Mouse (Mus musculus) retina, embryonic 14.5 days (tissue): ENCODE results near the gene Zfp286.

Source experiments
- DNase-seq: peaks from one replicate; pipeline ENCODE4 v3.0.0-alpha.2; 2015; ENCODE audit warnings: low spot score

The Zfp286 gene

DNA sequence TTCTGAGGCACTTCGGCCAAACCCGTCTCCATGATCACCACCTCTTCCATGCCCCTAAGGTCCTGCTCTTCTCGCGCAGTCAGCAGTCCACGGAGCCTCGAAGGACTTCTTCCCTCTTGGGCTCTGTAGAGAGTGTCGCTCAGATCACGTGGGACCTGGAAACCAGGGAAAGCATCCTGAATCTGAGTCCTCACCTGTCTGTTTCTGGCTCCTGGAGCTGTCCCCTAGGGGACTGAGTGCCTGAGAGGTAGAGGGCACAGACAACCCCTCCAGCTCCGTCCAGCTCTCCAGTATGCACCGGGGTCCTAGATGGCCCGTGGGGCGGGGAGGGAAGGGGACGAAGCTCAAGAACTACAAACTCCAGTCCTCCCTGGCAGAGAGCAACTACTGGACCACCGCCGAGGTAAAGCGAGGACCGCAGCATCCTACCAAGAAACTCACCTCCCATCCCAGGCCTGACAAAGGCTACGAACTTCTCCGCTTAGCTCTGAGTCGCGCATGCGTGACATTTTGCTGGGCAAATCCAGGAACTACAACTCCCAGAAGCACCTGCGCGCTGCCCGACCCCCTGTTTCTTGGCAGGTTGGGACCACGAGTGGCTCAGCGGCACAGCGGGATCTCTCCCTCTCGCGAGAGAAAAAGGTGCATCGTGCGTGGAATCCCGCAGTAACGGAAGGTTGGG, at the start of gene Zfp286:
Gene Zfp286, minus strand, starts transcription at position 528 of the 682 bp plus-strand sequence.
- peak; percentile 96 for DNase-seq

DNA sequence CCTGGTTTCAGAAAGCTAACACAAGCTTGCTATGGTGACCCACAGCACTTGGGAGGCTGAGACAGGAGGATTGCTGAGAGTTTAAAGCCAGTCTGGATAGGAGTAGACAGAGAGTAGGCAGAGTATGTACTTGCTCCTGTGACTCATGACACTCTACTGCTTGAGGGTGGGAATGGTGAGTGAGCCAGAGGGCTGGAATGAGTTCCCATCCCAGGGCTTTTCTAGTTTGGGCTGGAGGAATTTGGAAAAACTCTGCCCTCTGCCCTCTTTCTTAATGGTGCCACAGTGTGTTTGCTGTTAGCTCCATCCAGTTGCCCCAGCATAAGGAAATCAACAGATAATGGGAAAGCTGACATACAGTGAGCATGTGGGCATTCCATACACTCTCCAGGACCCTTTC, 42.6 kb upstream of the Zfp286 start:
- no peak for DNase-seq

DNA sequence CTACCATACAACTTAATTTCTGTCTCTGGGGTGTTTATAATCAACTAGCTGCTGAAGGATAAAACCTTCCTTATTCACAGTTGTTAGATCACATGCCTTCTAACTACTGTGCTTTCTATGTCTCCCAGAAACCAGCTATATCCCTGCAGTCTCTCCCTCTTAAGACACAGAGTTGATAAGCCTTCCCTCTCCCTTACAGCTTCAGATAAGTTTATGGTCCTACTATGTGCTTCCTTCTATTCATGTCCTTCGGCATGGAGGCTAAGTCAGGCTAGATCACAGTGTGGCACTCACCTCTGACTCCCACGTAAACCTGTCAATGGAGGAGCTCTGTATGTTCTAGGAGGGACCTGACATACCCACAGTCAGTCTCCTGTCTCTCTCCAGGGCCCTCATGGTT, 41.1 kb upstream of the Zfp286 start:
- DNase-seq, result no peak

DNA sequence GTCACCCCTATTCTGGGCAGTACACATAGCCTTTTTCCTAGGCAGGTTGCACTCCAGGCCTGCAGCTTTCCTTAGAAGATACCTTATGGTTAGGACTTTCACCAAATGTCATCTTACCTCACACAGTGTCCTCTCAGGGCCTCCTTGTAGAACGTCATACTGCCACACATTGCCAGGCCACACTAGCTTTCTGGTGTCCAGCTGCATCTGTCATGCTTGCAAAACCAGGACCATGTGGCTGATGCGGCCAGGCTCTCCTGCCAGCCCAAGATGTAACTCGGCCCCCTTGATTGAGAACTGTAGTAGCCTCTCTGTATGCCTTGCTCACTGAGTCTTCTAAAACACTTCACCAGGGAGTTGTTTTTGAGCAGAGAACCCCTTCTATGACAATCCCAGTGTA, 38.6 kb upstream of the Zfp286 start:
- no peak for DNase-seq

DNA sequence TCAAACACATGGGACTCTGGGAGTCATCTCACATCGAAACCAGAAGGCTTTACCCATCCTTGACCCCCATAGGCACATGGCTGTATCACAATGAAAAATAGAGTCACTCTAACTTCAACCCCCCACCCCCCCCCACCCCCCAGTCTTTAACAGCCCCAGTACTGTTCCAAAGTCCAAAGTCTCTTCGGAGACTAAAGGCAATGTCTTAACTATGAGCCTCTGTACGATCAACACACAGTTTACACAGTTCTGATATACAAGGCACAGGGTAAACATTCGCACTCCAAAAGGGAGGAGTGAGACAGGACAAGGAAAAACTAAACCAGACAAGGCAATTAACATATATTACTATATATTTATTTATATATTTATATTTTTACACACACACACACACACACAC, 37.9 kb upstream of the Zfp286 start:
- DNase-seq, result no peak

DNA sequence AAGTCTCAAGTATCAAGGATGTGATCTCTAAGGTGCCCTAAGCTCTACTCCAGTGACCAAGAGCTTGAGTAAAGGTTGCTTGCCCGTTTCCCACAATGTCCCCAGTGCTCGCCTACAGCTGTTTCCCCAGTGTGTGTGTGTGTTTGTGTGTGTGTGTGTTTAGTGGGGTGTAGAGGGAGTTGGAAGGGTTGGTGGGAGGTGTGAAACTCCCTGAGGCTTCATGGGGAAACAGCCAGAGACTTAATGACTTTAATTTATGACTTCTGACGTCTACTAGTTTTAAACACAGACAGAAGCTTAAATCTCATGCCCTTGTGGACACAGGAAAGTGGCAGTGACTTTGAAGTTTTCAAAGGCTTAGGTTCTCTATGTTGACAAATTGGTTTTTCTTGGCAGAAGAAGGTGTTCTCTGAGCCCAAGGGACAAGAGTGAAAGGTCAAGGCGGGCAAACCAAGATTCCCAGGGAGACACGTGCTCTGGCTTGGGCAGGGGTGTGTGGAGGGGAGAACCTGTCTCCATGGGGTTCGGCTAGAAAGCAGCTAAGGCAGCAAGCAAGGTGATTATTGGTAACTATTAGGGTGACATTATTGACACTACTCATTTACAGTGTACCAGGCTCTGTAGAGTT, 37.0 kb upstream of the Zfp286 start:
- no peak for DNase-seq

DNA sequence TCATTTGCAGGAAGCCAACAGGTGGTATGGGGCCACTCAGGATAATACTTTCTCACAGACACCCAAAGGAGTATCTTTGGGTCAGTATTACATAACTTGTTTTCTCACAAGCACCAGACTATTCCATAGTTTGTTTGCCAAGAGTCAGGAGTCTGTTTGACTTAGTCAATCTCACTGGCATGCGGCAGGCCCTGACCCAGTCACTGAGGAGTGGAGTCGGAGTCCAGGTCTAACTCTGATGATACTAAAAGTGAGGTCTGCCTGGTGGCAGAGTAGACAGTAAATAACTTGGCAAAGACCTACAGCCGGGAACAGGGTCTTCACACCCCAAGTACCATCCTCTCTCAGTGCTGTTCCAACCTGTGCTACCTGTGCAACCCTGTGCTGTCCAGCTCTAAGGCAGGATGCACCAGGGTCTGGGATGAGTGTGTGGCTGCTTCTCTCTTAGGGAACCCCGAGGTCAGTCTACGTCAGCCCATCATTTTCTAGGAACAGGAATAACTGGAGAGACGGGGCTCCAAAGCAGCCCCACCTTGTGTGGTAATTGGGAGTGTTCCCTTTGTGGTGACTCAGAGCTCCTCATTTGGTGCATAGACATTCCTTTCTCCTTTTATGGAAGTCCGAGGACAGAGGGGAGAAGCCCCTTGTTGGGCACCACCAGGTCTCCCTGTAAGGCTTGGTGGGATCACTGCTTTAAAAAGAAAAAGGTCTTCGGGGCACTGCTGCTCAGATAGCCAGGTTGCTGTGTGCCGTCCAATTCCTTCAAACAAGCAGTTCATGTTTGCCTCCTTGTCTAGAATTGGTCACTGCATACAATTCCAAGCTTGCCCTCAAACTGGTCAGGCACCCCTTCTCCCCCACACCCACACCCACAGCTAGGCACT, 36.2 kb upstream of the Zfp286 start:
- DNase-seq, result no peak

DNA sequence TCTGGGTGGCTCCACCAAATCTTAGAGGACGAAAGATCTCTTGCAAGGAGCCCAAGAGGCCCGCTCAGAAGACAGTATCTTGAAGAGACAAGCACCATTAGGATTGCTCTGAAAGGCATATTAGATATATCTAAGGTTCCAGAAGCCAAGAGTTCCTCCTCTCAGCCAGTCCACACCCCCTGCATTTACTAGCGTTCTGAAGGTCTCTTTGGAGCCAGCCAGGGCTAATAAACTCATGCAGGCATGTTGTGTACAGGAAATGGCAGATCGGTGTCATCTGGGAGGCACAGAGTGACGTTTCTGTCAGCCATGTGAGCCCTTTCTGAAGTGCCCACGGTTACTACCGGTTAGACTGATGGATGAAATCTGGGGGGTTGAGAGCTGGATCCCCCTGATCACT, 34.9 kb upstream of the Zfp286 start:
- DNase-seq, result no peak

DNA sequence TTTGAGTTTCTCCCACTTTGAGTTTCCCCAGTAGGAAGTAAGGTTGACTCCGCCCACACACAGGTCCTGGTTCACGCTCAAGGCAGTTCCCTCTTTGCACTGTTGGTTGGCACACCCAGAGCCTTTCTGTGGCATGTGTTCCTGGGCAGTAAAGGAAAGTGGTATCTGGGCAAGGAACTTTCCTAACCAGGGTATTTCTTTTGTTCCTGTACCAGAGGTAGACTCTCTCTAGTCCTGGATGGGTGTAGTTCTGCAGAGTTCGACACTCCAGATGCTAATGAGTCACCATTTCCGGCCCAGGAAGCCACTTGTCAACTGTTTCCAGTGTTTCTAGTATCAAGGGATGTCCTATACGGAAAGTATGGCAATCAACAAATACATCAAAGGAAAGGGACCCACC, 32.6 kb upstream of the Zfp286 start:
- peak; percentile 3 for DNase-seq

DNA sequence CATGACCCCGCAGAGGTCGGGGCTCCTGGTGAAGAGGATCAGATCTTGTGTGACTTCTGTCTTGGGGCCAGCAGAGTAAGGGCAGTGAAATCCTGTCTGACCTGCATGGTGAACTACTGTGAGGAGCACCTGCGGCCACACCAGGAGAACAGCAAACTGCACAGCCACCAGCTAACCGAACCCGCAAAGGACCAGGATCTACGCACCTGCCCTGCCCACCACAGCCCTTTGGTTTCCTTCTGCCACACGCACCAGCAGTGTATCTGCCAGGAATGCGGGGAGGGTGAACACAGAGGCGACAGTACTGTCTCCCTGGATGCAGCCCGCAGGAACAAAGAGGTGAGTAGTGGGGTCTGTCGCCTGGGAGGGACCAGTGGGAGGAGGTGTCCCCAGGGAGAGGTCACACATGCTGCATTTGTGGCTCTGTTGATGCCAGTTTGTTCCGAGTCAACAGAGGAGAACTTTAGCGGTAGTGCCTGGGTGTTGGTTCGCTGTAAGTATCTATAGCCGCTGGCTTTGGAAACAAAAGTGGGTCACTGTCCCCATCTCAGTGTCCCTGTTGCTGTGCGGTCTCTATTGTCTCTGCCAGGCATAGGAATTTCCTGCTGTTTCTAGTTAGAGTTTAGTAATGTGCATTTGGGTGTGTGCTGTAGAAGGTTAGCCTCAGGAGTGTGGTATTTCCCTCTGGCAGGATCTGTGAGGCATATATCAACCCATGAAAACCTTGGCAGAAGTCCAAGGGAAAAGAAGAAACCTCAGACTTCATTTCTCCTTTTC, 31.6 kb upstream of the Zfp286 start:
- DNase-seq, result peak; percentile 68

DNA sequence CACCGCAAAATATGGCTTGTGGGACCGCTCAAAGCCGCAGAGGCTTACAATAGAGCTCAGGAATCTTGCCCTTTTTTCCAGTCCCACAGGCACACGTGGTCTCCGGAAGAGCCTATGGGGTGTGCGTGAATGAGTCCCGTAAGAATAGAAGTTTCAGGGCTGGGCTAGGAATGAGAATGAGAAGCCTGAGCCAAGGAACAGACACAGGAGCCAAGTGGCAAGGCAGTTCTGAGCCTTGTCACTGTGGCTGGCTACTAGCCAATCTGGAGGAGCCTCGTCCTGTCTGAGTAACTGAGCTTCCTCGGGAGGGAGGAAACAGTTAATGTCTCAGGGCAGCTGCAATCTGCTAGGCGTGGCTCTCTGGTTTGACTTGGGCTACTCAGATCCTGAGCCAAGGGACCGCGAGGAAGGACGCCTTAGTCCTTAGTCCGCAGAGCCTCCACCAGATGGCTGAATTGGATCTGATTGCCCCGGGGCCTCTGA, 30.8 kb upstream of the Zfp286 start, which contains the start of gene Trim16:
Gene Trim16, plus strand, starts transcription at position 173 of the 483 bp plus-strand sequence.
- DNase-seq, result peak; percentile 71

DNA sequence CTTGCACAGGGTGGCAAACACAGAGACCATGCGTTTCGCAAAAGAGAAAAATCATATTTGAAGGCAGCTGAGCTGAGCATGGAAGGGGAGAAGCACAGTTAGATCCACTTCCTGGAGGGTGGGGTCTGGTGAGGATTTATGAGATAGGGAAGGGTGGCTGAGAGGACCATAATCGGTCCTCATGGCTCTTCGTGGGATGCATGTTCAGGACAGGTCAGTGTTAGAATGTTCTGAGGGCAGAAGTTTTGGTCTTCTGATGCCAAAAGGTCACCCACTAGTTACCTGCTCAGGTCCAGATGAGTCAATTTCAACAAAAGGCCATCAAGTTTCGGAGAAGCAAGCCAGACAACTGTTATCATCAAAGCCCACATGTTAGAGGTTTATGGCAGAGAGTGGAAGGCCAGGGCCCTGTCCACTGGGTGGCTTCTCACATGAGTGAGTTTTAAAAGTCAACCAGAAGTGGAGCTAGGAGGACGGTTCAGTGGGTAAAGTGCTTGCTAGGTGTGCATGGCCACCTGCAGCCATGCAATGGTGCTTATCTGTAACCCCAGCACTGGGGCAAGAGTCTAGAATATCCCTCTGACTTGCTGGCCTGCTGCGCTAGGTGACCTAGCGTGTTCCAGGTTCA, 29.9 kb upstream of the Zfp286 start:
- no peak for DNase-seq

DNA sequence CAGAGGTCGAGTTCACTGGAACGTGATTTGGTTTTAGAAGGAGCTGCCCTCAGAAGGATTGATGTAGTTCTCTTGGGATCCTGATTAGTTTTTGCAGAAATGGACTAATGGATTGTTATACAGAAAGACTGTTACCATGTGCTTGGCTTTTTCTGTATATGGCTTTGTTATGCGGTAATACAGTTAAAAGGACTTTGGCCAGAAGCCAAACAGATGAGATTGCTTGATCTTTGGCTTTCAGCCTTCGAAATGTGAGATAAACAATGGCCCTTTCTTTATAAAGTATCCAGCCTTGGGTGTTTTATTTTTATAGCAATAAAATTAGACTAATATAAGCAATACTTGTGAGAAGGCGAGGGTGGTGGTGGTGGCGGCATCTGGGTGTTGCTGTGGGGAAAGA, 27.3 kb upstream of the Zfp286 start:
- no peak for DNase-seq

DNA sequence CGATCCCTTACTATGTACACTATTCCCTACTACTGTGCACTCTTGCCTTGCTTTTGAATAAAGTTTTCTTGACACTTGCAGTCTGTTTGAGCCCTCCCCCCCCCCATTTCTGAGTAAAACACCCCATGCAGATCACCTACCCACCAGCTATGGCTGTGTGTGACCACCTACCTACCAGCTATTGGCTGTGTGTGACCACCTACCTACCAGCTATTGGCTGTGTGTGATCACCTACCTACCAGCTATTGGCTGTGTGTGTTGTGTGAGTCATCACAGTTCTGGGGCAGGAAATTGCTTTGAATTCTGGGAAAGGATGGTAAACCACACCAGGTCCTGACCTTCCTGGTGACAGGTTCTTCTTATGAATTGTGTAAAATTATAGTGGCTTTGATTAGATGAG, 26.2 kb upstream of the Zfp286 start:
- DNase-seq, result no peak

DNA sequence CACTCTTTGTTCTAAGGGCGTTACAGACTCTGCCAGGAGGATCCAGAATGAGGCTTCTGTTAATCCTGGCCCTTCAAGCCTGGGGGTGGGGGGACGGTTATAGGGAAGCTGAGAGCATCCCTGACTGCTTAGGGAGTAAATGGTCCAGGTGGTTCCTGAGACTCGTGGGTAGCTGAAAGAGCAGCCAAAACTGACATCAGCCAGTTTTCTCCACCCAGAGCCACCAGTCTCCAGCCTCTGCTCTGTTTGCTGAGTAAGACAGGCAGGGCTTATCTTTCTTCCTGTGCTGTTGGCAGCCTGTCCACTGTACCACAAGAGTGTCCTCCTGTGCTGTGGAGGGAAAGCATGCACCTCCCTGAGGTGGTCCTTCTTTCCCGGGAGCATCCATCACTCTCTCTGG, 25.4 kb upstream of the Zfp286 start:
- no peak for DNase-seq

DNA sequence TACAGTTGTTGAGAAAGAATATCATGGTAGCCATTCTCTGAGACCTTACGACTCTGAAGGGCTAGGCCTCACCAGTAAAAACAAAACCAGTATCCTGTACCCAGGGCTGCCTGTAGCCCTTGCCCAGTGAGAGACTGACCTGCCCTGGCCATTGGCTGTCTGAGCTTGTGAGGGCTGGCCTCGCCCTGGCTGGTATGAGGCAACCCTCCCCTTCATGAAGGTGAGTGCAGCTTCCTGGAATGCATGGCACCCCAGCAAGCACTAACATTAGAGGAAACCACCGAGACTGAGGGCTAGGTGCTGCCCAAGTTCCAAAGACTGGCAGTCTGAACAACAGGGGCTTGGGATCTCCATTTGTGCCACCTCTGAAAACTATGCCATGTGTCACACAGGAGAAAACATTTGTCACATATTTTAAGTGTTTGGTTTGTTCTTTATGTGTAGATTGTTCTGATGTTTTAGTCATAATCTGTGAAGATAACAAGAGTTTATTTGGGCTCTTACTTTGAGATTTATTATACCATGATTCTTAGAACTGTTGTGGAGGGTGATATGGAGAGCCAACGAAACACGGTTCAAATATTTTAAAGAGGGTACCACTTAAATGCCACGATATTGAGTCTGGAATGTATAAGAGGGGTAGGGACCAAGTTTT, 24.8 kb upstream of the Zfp286 start:
- no peak for DNase-seq

DNA sequence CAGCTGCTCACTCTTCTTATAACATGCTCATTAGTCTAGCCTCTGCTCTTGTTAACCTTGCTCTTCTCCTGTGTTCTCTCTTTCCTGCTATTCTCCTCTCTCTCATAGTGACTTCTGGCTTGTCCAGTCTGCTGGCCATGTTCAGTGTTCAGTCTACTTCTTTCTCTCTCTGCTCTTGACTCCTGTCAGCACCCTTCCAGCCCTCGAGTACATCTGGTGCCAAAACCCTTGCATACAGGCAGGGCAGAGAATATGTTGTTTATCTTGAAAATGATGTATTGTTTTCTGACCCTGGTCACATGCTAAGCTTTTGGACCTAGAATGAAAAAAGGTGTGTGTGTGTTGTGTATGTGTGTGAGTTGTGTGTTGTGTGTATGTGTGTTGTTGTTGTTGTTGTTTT, 24.2 kb upstream of the Zfp286 start:
- no peak for DNase-seq

DNA sequence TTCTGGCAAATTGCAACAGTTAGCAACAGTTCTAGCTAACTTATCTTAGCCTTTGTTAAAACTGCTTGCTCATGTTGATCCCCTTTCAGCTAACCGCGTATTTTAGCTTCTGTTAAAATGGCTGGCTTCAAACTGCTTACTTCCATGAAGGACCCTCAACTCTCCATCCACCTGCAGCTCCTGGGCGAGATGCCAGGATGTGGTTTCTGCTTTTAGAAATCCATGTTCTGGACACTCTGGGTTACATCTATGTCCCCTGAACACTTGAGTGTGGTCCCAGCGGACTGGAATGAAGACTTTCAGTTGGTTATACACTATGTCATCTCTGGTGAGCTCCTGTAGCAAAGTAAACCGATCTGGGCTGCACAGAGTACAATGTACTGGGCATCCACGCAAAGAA, 23.0 kb upstream of the Zfp286 start:
- no peak for DNase-seq

DNA sequence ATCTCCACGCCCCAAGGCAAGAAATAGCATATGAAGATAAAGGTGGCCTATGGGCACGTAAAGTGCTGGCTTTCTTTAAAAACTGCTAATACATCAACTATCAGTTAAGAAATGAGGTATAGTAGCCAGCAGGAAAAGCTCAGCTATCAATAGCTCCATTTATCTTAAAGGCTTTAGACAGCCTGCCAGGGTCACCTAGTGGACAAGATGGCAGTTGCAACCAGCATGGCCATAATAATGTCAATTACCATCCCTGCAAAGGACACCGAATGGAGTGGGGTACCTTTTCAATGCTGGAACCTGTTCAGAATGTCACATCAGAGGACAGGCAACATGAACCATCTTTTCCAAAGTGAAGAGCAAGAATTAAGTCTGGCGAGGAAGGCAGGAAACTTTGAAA, 19.9 kb upstream of the Zfp286 start:
- DNase-seq, result peak; percentile 35

DNA sequence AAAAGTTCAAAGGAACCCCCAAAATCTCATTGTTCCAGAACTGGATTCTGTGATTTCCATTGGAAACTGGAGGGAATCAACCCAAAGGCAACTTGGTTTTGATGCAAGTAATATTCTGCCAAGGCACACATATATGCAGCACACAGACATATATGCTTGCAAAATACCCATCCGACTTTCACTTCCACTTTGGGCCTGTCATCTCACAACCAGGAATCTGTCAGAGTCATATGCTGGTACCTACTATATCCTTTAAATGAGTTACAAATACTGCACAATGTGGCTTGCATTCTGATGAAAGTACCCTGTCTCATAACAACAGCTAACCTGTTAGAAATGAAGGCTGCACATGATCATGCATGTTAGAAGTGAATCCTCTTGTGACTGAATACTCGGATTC, 18.7 kb upstream of the Zfp286 start:
- no peak for DNase-seq

DNA sequence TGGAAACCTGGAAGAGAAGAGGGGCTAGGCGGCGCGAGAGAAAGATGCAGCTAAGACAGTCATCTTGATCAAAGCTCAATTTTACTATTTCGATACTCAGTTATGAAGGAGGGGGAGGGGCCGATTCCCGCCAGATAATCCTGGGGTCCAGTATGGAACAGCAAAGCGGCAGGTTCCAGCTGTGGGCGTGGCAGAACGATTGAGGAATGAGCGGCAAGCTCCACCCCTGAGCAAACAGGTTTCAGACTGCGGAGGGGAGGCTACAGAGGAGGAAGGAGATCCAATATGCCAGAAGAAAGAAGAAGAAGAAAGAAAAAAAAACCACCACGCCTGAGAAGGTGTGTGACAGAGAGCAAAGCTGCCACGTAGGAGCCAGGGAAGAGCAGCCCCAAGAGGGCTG, 14.9 kb upstream of the Zfp286 start:
- DNase-seq, result no peak
